Mouse (Mus musculus) thymus, adult 2 months (tissue): ENCODE results near the gene B430218F22Rik.

Experiments used
- CTCF ChIP-seq: fragments of 200-500 bp; IDR thresholded peaks from 2 replicates; pipeline ENCODE4 v1.5.1; 2012; ENCODE audit warnings: mild to moderate bottlenecking, control low read depth, low read length, moderate library complexity, borderline replicate concordance; ENCODE audit not compliant: control insufficient read depth, poor library complexity, insufficient read depth; ENCODE audit errors: extremely low read depth
- POLR2A ChIP-seq: fragments of 200-500 bp; IDR thresholded peaks from 2 replicates; pipeline ENCODE4 v1.6.1; 2012; ENCODE audit warnings: mild to moderate bottlenecking, low read length, control low read depth, moderate library complexity; ENCODE audit not compliant: control insufficient read depth, poor library complexity, insufficient read depth; ENCODE audit errors: extremely low read depth

DNA sequence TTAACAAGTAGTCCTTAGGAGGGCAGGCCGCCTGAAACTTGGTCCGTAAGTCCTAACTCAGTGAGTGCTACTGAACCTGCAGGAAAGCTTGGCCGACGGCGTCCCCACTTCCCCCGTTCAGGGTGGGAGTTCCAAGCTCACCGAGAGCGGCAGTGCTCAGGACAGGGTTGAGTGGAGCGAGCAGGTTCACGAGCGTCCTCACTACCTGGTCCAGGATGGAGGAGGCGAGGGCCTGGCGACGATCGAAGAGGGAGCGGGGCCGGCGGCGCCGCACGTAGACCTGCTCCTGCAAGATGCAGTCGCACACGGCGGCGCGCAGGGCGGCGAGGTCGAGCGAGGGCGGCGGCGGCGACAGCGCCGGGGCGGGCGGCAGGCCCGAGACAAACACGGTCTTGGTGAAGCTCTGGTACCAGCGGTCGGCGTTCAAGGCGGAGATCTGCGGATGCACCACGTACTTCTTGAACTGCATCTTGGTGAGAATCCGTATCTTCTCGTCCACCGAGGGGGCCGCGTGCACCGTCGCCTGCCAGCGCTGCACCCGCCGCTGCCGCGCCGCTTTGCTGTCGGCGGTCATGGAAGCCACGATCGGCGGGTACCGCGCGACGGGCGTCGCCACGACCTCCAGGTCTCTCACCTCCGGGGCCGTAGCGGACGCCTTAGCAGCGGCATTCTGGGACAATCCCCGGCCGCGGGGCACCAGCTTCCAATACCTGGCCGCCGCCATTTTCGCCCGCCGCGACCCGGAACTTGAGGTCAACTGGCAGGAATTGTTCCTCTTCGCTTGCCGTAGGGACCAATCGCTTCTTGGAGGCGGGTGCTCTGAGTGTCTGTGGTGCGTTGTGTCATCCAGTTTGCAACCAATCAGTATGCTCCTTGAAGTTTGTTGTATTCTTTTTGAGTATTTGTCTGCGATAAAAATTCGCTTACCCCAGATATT is at the start of gene B430218F22Rik, which contains the start of gene Mrps30:
- TF ChIP-seq CTCF (no peak), POLR2A (peak; percentile 57; the same call in 1 of the 2 replicates)
